Mouse (Mus musculus) bone marrow, adult 2 months (tissue): ENCODE measurements at regions not wholly inside any gene's neighbourhood (a gene's known extent, or its start where the extent isn't known, plus 50 kb on each side); places are given as distances from the start of the nearest gene placed in this dataset.

ENCODE experiments used
- H3K27ac ChIP-seq: fragments of 200-500 bp; 2 replicates; pipeline ENCODE4 v1.5.1; 2012; ENCODE audit warnings: low read depth, mild to moderate bottlenecking, control low read depth, inconsistent platforms, low read length; ENCODE audit not compliant: control insufficient read depth, poor library complexity, insufficient read depth
- H3K4me1 ChIP-seq: fragments of 200-500 bp; 2 replicates; pipeline ENCODE4 v1.6.1; 2011; ENCODE audit warnings: low read length; ENCODE audit not compliant: control insufficient read depth, insufficient read depth
- H3K4me3 ChIP-seq: fragments of 200-500 bp; replicated peaks from 2 replicates; pipeline ENCODE3; 2011; ENCODE audit warnings: mild to moderate bottlenecking, low read depth, low read length, control low read depth; ENCODE audit not compliant: control insufficient read depth
- CTCF ChIP-seq: fragments of 200-500 bp; IDR thresholded peaks from 2 replicates; pipeline ENCODE4 v1.5.1; 2011; ENCODE audit warnings: low read length, control low read depth; ENCODE audit not compliant: control insufficient read depth, insufficient read depth
- POLR2A ChIP-seq: fragments of 200-500 bp; IDR thresholded peaks from 2 replicates; pipeline ENCODE4 v1.6.1; 2011; ENCODE audit warnings: low read depth, mild to moderate bottlenecking, control low read depth, low read length, borderline replicate concordance; ENCODE audit not compliant: control insufficient read depth
- WGBS: fragments of 180-500 bp; shearing (Covaris S2); methylation state at CpG from one replicate; pipeline ENCODE4 v1.1.7; 2018; 5-methylcytosine and 5-hydroxymethylcytosine counted together

- 4% methylated on average over 7 of the region's 7 CpGs for WGBS
- no peak overlapping the region for H3K4me3 ChIP-seq
- peak; percentile 87 for TF ChIP-seq CTCF
- no peak for TF ChIP-seq POLR2A
- no peak overlapping the region for H3K27ac ChIP-seq
- H3K4me1 ChIP-seq = no peaks in the 10 kb centered on the region
Measured at GRCm38 (mm10) chr4:125962677-125963076, 61.7 kb upstream of the Csf3r start.
